Mouse (Mus musculus): ENCODE data around the gene Tmsb4x.

Gene Tmsb4x

DNA sequence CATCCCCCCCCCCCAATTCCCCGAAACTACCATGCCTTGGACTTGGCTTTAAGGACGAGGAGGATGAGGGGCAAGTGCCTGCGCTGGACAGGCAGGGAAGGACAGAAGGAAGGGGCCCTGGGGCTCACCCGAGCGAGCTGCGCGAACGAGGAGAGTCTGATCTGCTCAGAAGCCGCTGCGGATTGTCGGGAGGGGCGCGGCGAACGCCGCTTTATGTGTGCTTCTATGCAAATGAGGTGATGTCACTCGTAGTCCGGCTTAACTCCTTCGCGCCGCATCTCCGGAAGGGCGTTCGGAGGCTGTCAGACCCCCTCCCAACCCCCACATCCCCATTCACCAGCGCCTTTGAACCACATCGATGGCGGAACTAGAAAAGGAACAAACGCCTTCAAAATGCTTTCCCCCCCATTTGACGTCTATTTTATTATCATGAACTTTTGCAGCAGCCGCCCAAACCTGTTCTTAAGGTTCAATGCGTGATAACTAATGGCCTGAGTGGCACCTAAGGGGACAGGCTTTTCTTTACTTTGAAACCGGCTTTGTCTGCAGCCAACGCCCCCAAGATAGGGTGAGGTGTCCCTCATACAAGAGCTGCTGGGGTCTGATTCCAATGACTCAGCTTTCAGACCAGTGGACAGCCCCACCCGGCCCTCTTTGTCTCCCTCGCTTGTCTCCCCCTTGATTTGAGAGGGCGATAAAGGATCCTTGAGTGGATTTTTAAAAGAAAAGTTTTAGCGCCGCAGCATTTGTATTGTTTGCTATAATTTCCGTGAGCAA lies at the start of gene Tmsb4x:
Gene Tmsb4x (minus strand): TSS at position 338 of the 777 bp plus-strand sequence.
- peak; percentile 92 for DNase-seq (ENCODE audit: inconsistent ontology term)

DNA sequence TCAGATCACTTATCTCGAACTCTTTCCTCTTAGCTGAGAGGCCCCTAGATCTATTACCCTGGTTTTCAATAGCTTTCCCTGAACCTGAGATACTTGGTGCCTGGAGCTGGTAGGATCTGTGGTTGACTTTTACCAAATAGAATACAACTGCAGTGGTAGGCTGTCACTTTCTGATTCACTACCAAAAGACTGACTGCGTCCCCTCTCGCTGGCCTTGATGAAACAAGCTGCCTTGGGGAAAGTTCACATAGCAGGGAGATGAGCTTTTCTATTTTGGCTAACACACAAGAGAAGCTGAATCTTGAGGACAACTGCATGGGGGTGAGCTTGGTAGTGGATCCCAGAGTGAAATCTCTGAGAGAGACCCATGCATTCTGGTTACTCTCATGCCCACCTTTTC lies 32.6 kb upstream of the Tmsb4x start:
- DNase-seq (ENCODE audit: inconsistent ontology term), result no peak

DNA sequence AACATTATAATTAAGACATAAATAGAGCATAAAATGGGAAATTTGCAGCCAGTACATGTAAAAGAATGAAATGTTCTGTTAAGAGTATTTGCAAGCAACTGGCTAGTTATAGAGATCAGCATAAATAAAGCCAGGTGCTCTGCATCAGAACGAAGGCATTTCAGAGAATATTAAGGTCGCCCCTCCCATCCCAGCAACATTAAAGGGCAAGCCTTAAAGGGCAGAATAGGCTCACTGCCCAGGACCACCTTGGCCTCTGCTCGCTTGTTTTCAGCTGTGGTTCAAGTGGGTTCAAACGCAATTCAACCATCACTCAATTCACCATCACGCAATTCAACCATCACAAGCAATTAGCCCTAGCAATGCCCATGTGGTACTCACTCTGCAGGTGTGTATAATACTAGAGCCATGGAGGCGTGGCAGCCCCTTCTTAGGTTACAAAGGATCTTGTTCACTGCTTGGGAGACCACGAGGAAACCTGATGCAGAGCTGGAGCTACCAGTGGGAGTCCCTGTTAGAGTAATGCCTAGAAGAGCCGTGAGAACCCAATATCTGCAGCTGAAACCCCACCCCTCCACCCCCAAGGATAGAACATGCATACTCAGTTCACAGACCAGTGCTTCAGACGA lies 30.3 kb upstream of the Tmsb4x start:
- no peak for DNase-seq (ENCODE audit: inconsistent ontology term)

DNA sequence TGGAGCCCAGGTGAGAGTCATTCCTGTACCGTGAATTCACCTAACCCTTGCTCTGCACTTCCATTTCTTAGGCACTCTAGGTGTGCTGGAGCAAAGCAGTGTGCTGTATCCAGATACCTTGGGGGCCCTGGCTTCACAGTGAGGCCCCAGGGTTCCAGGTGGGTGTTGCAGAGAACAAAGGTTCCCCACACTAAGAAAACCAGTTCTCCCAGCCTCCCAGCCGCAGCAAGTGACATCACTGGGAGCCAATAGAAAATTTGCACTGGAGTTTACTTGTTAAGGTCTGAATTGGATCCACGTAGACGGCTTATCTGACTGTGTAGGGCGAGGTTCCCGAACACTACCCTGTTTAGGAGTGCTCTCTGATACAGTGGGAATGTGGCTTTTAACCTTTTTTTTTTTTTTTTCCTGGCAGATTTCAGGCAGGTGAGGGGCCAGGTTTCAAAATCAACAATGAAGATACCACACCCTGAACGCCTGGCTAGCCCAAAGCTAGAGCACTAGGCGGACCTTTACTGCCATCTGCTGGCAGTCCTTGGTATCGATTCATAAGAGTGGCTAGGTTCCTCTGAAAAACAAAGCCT lies 24.1 kb upstream of the Tmsb4x start:
- DNase-seq (ENCODE audit: inconsistent ontology term), result peak; percentile 22

DNA sequence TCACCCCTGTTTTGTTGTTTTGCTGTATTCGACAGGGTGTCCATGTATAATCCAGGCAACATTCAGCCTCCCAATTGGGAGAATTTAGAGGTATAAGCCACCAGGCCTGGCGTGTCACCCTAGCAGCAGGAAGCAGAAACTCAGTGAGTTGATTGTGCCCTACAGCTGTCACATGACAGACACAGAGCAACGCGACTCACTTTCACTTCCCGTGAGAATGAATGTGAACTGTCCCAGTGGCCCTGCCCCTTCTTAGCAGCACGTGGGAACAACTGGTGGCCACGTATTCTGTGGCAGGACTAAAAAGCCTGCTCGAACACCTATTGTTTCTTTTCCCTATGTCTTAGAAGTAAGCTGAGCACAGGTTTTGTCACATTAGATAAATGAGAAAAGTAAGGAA lies 22.0 kb upstream of the Tmsb4x start:
- DNase-seq (ENCODE audit: inconsistent ontology term), result no peak

DNA sequence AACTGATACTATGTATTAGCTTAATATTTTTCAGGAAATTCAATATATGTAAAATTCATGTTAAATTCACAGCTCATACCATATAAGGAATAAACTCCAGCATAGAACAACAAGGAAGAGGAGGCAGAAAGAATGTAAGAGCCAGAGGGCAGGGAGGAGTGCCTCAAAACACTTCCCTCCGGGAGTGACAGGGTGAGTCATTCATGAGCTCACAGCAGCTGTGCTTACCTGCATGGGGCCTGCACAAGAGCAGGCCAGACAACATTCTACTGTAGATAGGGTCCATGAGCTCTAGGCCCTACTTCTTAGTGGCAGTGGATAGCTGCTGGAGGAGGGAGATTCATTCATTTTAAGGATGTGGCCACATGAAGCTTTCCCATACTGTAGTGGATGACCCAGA lies 20.7 kb upstream of the Tmsb4x start:
- DNase-seq (ENCODE audit: inconsistent ontology term), result no peak

DNA sequence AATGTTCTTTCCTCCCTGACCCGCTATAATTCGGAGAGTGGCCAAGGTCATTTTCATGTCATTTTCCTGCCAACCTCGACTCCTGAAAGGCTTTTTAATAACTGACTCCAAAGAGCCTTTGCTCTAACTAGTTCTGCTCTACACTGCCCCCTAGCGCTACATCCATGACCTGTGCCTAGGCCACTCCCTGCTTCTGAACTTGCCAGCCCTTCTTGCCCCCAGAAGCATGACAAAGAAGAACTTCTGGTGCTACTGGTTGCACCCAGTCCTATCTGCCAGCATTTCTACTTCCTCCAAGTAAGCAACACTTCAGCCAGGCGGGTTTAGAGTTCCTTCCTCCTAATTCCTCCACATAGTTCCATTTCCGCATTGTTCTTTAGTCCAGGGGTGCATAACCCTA lies 20.1 kb upstream of the Tmsb4x start:
- DNase-seq (ENCODE audit: inconsistent ontology term), result no peak

DNA sequence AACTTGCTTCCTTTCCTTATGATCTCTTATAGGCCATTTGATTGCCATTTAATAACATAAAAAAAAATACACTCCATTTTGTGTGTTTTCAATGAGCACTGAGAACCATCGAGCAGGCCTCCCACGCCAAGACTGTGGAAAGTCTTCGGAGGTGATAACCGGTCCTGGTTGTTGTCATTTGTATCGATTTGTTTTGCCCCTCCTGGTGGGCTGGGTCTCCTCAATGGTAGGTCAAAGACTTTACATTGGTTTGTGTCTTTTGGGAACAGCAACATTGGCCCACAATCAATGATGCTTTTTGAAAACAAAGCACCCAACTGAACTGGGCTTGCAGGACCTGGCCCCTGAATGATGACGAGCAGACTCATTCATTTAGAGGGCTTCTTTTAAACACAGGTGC lies 18.6 kb upstream of the Tmsb4x start:
- DNase-seq (ENCODE audit: inconsistent ontology term), result no peak

DNA sequence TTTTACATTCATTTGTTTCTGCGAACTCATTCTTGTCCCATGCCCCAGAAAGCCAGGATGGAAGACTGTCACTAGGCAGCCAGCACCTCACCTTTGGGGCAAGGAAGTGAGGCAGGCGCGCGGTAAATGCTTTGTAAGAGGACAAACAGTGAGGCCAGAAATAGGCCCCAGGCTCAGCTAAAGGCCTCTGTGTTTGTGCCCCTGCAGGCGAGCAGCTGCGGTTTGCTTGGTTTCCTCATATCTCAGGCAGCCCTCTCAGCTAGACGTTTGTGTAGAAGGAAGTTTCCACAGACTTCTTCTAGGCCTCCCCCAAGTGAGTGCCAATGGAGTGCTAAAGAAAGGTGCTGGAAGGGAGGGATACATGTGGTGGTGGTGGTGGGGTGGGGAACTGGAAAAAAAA lies 18.0 kb upstream of the Tmsb4x start:
- DNase-seq (ENCODE audit: inconsistent ontology term), result no peak

DNA sequence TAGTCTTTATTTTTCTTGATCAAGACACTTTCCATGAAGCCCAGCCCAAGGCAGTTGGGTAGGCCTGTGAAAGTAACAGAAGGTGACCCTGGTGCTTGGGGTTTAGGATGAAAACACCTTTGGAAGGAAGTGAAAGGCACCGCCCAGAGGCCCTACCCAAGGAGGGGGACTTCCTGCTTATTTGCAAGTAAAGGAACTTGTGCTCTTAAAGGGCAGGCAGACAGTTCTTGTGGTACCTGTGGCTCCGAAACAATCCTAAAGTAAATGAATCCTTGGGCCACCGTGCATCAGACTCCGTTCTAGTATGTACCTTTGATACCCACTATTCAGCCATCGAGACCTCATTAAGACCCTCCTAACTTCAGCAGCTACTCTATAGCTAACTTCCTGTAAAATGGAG lies 17.5 kb upstream of the Tmsb4x start:
- no peak for DNase-seq (ENCODE audit: inconsistent ontology term)

DNA sequence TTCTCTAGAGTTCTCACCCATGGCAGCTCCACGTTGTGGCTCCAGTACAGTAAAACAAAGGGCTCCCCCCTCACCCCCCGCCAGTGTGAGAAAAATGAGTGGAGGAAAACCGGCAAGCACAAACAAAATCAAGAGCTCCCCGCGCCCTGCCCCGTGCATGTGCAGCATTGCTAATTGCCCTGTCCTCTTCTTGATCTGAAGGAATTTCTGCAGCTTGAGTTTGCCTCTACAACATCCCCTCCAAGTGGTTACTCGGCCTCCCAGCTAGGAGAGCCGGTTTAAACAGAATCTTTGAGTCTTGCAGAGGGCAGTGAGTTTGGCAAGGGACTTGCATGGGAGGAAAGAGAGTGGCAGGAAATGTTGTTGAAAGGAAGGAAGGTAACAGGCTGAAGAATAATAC lies 3.6 kb upstream of the Tmsb4x start:
- DNase-seq (ENCODE audit: inconsistent ontology term), result peak; percentile 59

DNA sequence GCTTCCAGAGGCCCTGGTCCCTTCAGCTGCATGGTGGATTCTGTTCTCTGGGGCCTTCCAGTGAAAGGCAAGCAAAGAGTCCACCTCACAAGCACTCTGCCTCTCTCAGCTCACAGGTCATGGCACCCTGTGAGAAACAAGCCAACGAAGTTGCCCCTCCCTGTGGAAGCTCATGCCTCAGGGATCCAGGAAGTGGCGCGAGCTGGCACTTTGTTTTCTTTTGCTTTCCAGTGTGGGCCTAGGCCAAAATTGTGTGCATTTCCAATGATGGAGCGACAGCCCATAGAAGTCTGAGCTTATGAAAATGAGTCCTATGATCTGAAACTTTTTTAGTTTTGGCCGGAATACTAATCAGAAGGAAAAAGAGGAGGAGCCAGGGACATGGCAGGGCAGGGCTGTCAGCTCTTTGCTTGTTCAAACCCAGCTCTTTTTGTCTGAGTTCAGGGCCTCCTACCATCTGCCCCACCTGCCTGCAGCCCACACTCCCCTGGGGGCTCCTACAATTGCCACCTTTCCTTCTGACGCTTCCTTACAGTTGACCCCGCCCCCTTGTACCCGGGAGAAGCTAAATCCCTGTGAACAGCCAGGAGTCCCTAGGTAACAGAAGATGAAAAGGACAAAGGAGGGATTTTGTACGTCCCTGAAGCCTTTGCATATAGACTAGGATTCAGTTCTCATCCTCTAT lies 2.9 kb upstream of the Tmsb4x start:
- no peak for DNase-seq (ENCODE audit: inconsistent ontology term)

DNA sequence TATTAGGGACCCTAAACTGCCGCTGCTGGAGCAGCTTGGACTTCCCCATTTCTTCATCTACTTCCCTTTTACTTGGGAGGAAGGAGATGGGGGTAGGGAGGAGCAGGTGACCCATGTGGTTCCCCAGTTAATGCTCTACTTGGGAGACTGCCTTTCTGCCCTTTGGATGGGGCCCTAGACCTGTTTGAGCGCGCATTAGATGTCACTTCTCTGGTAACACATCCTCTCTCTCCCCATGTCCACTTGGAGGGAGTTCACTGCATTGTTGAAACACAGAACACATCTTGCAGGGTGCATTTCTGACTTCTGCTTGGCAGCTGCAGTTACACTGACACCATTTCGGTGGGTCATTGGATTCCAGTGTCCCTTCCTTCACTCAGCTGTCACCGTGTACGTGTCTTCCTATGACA lies 1.2 kb upstream of the Tmsb4x start:
- no peak for DNase-seq (ENCODE audit: inconsistent ontology term)

DNA sequence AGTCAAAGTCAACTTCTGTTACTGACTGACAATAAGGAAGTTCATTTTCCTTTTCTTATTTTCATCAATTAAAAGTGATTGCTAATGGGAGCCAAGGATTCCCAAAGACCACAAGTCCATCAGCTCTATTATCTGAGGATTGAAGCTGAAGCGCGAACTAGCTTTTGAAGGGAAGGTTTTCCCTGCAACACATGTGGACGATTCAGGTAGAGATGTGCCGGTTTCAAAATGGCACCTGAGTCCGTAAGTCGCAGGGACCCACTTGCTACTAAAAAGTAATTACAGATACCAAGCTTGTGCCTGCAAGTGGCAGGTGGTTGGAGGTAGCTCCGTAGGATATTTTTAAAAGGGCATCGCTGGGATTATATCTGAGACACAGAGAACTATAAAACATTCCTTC lies 713 bp upstream of the Tmsb4x start:
- no peak for DNase-seq (ENCODE audit: inconsistent ontology term)

DNA sequence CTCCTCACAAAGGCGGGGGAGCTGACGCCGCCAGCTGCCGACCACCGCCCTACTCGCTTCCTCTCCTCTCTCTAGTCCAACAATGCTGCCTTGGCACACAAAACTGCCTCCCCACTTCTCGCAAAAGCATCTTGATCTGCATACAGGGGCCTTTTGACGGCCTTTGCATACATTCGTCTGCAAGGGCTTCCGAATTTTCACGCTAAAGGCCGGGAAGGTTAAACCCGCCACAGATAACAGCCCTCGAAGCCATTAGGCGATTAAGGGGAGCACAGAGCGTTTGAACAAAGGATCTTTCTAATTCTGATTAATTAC lies 652 bp downstream of the Tmsb4x start:
- DNase-seq (ENCODE audit: inconsistent ontology term), result no peak

DNA sequence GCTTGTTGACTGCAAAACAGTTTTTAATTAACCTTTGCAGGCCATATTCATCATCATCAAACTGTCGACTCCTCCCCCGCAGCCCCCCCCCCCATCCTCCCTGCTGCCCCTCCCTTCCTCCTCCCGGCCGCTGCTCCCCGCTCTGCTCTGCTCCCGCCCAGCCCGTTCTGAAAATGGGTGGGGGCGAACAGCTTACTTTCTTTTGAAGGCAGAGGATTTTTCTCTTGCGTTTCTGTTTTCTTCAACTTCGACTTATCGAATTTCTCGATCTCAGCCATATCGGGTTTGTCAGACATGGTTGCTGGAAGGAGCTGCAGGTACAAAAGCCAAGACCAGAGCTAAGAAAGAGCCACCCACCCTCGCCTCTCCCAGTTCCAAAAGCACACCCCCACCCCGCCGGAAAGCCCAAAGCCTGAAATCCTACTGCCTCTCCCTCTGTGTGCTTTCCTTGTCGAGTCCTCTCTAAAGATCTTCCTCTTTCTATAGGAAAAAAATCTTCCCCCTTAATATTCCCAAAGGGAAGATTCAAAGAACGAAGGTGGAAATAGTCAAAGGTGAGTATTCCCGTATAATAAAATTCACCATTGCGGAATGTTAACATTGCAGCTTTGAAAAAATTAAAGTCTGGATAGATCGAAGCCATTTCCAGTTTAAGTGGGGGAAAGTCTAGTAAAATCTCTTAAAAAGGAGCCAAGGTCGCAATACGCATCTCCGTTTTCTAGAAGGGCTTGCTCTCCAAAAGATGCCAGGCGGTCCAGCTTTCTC lies 1.2 kb downstream of the Tmsb4x start:
- peak; percentile 41 for DNase-seq (ENCODE audit: inconsistent ontology term)

DNA sequence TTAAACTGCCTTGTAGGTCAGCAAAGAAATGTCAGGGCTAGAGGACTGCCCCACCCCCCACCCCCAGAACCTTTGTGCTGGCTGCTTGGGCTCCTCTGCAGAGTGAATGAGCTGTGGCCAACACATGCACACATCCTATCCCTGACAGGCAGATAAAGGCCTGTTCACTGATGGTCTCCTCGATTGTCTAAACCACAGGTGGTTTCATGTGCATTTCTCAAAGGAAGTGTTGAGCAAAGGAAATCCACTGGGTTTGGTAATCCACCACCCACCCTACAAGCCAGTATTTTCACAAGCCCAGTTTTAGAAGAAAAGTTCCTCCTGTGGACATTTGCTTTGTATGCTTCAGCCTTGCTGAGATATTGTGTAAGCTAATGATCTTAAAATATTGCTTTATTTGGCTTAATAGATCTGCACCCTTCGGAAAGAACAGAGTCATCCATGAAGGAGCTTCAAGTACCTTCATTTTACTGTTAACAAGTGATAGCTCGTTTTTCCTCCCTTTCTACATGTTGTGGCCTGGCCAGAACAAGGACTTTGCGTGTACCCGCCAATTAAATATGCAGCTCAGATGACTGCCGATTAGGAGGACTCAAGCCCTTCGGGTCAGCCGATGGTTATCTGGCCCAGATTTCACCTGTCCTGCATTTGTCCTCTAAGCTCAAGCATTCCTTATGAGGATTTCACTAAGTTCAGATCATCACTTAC lies 3.1 kb downstream of the Tmsb4x start:
- peak; percentile 74 for DNase-seq (ENCODE audit: inconsistent ontology term)

DNA sequence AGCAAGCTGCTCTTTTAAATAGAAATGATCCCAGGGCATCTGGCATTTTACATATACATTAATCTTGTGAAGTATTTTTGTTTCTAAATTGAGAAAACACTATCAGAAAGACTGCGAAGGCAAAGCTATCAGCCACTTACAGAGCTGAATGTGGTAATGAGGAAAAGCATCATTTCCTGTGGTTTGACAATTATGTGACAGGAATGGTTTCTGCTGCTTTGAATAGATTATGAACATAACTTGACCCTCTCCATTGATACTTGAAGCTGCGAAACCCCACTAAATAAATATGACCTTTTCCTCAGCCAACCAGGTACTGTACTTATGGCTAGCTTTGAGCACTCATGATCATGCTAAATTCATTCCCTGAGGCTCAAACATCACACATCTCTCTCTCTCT lies 7.8 kb downstream of the Tmsb4x start:
- DNase-seq (ENCODE audit: inconsistent ontology term), result no peak

DNA sequence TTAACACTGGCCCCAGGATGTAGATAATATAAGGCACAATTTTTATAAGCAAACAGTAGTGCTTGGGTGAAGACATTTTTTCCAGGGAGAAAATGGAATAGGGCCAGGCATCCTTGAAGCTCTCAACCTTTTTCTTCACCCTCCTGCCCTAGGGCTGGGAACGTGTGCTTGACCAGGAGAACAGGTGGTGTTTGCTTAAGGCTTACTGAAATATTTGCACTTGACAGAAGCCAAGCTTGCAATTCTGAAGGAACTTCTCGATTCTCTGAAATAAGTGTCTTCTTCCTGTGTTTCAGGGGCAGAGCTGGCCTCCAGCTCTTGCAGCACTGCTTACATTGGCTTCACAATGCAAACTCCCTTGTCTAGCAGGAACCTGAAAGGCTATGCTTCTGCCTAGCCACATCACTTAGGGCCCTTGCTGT lies 13.9 kb downstream of the Tmsb4x start:
- no peak for DNase-seq (ENCODE audit: inconsistent ontology term)

DNA sequence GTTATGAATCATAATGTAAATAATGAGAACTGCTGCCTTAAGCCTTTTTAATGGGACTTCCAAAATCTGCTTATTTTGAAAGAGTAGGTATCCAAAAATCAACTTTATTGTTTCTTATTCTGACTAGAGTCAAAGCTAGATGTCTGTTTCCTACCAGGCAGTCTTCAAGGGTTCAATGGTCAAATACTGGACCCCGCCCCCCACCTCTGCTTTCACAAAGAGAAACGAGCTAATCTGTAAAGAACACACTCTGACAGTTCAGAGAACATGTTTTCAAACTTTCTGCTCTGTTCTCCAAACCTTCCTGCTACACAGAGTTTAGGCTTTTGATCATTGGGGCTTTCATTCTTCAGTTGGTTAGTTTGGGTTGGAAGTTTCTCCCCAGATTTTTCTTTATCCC lies 22.8 kb downstream of the Tmsb4x start:
- no peak for DNase-seq (ENCODE audit: inconsistent ontology term)

DNA sequence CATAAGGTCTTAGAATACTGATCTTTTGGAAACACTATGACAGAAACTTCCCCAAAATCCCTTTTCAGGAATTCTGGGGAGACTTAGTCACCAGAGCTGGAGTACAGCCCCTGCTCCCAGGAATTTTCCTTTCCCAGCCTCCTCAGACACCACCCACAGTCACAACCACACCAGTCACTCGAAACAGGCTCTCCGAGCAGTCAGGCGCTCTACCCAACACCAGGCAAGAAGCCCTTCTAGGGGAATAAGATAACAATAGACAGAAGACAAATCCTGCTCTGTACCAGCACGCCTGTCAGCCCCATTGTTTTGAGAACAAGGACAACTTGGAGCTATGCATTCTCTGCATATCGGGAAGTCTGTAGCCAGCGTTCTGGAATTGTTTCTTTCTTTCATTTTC lies 25.6 kb downstream of the Tmsb4x start:
- DNase-seq (ENCODE audit: inconsistent ontology term), result peak; percentile 29
